Mouse (Mus musculus) liver, adult (tissue): ENCODE data around the gene Gatb.

Experiments
- GATA4 ChIP-seq: IDR thresholded peaks from 2 replicates; pipeline ENCODE4 v1.6.1; 2014; ENCODE audit warnings: mild to moderate bottlenecking, low read length; ENCODE audit not compliant: insufficient replicate concordance

Gatb gene

DNA sequence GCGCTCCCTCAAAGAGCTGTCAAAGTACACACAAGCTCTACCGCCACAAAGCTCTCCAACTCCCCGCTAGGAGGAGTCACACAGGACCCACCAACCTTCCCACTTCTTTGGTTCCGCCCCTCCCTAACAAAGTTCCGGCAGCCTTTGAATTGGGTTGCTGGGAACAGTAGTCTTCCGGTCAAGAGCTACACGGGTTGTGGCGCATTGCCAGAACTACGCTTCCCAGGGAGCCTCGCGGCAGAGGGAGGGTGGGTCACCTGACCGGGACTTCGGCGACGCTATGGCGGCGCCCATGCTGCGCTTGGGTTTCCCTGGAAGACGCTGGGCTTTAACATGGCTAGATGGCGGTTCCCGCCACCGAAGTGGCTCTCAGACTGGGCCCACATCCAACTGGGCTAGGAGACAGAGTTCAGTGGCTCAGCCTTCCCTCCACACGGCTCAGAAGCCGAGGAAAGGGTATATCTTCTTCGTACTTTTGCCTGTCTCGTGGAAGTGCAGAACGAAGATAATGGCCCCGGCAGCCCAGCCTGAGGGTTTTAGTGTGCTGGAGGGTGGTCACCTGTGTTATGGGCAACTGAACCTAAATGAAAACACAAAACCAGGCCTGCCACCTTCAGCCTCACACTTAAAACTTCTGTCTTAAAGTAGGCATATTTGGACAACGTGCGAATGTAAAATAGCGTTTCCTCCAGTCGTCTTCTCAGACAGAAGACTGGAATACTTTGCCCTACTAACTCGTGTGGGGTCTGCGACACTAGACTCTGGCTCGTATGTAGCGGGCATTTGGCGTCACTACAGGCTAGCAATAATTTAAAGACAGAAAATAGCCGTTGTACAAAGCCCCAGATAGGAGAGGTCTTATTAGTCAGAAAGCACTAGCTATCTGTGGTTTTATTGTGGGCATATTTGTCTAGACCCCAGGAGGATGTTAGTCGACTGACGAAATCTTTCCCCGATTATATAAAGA is at the start of gene Gatb:
Gatb (plus strand) TSS at position 256 of the 967 bp plus-strand sequence.
- no peak; the same call in 1 of the 2 replicates for TF ChIP-seq GATA4

DNA sequence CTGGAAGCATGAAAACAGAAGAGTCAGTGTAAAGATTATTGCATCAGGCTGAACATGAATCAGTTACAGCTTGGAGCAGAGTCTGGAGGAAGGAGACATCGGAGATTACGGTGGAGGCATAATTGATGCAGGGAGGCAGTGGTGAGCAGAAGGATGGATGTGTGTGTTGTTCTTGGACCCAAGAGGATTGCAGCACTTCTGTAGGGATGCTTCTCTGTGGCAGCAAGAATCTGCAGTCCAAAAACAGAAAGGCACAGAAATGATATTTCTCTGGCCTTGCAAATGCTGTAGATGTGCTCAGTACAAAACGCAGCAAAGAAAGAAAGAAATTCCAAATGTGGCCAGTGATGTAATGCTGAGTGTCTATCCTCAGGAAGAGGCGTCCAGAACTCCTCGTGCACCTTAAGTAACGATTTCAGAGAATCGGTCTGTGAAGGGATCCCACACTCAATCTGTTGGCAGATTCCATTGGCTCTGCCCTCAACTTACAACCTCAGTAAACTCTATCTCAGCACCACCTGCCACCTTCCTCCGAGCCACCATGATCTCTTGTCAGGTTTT is 43.2 kb upstream of the Gatb start:
- TF ChIP-seq GATA4, result no peak

DNA sequence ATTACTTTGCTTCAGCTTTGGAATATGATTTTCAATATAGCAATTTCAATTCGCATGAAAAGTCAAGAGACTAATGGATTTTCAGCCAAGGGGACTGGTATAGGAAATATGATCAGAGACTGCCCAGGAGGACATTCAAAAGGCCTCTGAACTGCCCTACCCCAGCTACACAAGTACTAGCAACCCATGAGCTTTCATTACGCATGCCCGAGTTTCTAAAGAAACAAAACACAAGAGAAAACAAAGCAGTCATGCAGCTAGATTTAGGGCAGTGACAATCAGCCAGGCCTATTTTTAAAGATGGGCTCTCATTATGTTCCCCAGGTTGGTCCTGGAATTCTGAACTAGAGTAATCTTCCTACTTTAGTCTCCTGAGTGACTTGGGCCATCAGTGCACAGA is 41.5 kb upstream of the Gatb start:
- no peak for TF ChIP-seq GATA4

DNA sequence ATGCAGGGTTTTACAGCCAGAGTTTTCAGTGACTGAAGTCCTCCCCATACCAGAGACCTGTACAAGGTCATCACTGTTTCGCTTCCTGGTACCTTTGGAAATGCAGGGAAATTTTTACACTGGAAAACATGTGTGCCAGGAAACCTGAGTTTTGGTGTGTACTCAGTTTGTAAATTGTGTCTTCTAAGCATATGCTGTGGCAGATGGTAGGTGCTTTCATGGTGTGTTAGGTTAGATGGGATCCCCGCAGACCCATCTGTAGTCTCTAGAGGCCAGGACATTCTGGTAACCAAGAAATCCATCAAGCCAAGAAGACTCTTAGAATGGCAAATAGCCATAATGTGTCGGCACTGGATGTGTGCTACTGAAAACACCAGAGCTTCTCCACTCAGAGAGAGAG is 38.9 kb upstream of the Gatb start:
- no peak for TF ChIP-seq GATA4

DNA sequence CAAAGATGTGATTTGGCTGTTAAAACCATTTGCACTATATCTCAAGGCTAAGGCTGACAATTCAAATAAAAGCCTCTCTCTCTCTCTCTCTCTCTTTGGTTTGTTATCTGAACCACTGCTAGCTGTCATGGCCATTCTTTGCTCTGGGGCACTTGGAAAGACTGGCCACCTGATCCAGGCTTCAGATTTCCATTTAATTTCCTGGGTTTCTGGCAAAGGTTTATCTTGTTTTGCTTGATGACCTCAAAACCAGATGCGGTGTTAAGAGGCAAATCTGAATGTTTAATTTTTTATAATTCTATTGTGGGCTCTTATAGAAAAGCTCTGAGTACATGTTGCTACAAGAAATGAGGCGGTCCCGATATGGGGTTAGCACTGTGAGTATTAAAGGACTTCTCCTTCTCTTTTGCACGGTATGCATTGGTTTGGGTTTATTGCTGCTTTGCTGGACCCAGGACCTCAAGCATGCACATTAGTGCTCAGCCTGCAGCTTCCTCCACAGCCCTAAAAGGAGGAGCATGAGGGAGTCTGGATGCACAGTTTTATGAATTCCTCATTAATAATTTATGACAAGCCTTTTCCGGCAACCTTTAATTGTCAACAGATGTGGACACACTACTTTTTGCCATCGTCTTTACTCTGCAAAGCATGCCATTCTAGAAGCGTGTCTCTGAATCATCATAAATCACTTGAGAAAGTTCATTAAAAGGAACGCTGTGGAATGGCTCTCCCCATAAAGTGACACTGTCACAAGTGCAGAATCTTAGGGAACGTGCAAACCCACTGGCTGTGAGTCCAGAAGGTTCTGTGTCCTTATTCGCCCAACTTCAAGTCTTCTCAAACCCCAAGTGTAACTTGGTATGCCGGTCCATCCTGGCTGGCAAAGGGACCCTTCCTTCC is 38.0 kb upstream of the Gatb start:
- no peak for TF ChIP-seq GATA4

DNA sequence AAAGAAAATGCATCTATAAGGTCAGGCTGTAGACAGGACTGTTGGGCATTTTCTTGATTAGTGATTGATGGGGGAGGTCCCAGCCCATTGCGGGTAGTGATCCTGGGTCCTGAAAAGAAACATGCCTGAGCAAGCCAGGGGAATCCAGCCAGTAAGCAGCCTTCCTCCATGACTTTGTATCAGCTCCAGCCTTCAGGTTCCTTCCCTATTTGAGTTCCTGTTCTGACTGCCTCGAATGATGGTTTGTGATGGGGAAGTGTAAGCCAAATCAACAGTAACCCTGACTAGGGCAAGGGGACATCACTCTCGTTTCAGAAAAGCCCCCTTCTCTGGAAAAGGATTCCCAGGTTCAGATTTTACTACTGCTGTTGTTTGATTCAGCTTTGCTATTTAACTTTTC is 31.2 kb upstream of the Gatb start:
- TF ChIP-seq GATA4, result no peak

DNA sequence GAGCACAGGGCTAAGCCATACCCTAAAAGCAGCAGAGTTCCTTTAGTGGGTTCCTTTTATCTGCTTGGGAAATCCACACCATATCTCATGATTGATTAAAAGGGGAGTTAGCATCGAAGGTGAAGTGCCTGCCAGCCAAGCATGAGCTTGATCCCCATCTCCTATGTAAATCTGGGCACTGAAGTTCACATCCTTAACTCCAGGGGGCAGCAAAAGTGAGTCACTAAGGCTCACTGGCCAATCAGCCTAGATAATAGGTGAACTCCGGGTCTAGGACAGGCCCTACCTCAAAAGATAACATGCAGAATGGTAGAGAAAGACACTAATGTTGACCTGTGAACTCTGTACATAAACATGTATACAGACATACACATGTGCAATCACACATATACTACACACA is 30.3 kb upstream of the Gatb start:
- no peak for TF ChIP-seq GATA4

DNA sequence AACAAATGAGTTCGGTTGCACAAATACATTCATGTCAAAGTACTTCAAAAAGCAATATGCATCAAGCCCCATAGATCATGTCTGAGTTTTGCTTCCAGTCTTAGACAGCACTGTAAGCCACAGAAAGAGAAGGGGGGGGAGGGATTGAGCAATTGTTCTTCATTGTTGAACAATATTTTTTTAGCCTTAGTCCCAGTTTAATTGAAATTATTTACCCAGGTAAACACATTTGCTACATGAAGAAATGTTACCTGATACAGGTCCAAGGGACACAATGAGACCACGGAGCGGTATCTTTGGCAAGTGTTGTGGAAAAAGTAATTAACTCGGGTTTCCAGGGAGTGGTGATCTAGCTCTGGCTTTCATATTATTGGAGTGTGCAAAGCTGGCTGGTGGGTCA is 23.6 kb upstream of the Gatb start:
- TF ChIP-seq GATA4, result no peak

DNA sequence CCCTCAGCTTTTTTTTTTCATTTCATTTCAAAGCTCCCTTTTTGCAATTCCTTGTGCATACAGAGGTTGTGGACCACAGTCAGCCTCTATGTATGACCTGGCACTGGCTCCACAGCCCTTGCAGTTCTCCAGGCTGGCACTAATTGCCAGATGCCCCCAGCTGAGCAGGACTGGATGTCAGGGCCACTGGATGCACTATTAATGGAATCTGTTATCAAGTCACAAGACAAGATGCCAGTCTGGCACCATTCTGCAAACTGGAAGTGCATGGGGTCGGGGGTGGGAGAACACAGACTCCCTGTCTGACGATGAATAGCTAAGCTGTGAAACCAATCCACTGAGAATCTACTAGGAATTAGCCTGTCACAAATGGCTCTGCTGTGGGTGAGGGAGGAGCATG is 22.6 kb upstream of the Gatb start:
- TF ChIP-seq GATA4, result no peak

DNA sequence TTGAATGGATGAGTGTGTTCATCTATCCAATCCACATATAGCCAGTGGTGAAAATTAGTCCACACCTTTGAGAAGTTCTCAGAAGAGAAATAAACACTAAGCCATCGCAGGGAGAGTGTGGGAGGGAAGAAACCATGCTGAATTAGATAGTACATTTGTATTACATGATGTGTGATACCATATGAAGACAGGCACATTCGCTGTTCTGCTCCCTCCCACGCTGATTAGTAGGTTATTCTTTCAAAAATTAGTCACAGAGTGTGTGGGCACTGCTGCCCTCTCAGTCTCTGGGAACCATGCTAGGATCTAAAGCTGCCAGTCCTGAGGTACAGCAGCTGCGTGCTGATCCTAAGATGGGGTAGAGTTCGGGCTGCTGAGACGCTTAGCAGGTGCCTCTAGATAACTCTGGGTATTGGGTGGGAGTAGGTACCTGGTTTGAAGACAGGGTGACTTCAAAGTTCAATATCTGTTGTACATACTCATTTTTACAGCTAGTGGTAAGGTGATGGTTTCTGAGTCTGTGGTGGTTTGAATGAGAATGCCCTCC is 20.1 kb upstream of the Gatb start:
- no peak for TF ChIP-seq GATA4

DNA sequence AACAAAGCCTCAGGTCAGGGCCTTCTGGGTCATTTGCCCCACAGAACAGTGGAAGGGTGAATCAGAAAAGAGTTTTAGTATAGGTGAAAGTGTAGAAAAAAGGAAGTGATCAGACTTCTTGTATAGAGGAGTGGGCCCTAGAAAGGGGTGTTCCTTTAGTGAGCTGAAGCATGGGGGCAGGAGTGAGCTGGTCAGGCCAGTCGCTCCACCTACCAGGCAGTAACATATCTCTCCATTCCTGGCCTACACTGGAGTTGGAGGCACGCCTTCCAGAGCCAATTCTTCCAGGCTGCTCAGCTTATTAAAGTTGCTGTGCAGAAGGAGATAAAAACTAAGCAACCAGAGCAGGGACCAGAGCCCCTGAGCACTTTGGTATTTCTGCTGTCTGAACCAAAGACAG is 9.3 kb upstream of the Gatb start:
- TF ChIP-seq GATA4, result no peak

DNA sequence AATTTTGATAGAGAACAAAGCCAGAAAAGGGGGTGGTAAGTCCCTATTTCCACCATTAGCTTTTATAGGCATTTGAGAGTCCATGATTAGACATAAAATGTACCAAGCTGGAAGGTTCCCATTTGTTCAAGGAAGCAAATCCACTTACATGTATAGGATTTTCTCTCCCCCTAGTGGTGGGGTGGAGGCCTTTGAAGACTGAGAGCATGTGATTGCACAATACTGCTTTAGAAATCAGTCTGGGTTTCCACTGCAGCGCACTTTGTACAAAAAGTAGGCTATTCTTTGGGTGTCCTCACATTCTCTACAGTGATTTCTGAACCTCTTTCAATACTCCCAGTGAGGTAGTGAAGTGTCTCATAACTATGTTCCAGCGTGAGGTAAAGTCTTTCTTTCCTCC is 2.6 kb upstream of the Gatb start:
- TF ChIP-seq GATA4, result no peak; the same call in 1 of the 2 replicates

DNA sequence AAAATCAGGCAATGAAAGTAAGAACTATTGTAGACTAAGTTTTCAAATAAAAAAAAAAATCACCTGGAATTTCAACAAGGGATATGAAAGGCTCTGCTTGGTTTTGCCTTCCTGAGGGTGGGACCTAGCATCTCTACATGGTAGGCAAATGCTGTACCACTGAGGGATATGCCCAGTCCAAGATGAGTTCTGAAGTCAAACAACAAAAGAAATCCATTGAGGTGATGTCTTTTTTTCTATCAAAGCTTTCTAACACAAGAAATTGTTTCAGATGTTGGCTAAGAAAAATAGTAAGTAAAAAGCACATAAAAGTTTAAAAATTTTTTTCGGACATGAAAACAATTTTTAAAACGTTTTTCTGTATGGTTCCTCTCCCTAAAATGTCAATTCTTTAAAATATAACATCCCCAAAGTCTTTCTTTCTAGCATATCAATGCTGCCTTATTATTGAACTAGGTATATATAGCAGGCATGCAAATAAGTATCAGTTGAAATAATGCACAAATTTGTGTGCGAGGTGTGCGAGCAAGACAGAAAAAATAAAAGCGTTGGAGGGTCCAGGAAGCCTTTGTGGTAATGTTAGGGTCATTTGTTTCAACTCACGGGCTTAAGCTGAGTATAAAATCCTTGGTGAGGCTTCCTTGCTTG is 579 bp upstream of the Gatb start:
- TF ChIP-seq GATA4, result no peak

DNA sequence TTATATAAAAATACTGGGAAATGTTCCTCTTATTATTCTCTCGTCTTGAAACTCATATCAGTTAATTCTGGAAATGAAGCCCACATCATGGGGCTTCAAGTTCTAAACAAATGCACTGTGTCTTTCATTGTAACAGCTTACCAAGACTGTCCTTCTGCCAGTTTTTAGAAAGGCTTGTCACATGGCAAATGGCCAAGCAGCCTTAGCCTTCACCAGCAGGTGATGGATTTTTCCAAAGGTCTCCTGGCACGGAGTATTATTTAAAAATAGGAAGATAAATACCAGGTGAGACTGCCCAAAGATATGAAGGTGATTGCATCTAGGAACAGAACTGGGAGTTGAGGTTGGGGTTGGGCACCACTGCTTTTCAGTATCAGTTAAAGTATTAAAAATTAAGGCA is 8.8 kb downstream of the Gatb start:
- no peak for TF ChIP-seq GATA4

DNA sequence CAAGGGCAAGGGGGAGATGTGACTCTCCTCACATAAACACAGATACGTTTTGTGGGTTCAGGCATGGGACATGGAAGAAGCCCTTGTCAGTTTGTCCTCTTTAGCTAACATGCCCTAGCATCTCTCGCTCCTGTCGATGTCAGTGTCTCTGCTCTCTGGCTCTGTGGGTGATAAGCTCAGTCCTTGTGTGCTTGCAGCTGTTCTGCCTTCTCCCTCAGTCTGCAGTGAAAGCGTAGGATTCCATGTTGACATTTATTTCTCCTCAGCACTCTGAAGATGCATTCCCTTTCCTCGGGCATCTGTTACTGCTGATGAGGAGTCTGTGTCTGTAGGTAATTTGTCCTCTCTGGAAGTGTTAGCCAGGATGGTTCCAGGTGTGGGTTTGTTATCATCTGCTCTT is 9.3 kb downstream of the Gatb start:
- no peak for TF ChIP-seq GATA4
